Mouse (Mus musculus) ovary, adult 18-20 months (tissue): ENCODE data around the gene Rgl3.

Experiments
- DNase-seq: peaks from one replicate; pipeline ENCODE4 v3.0.0; 2022; ENCODE audit warnings: low spot score, mixed read lengths

Rgl3 gene

GRCm38 (mm10) chr9:21948146-21948545, 41.1 kb downstream of the Rgl3 start:
- no peak for DNase-seq

- no peak for DNase-seq
Measured at GRCm38 (mm10) chr9:21947540-21948130, 41.6 kb downstream of the Rgl3 start.

- DNase-seq: no peak
Measured at GRCm38 (mm10) chr9:21944267-21944666, 45.0 kb downstream of the Rgl3 start.

GRCm38 (mm10) chr9:21943638-21944037, 45.6 kb downstream of the Rgl3 start:
- no peak for DNase-seq

GRCm38 (mm10) chr9:21943046-21943445, 46.2 kb downstream of the Rgl3 start:
- no peak for DNase-seq

GRCm38 (mm10) chr9:21938234-21938855, 50.9 kb downstream of the Rgl3 start:
- DNase-seq: no peak

- no peak for DNase-seq
Measured at GRCm38 (mm10) chr9:21937711-21938175, 51.5 kb downstream of the Rgl3 start.

- DNase-seq: peak; percentile 97
Measured at GRCm38 (mm10) chr9:21936692-21937570, 52.3 kb downstream of the Rgl3 start, which contains the start of gene Plppr2. Plppr2 (plus strand) TSS chr9:21937033.

- no peak for DNase-seq
Measured at GRCm38 (mm10) chr9:21935466-21936131, 53.6 kb downstream of the Rgl3 start.

GRCm38 (mm10) chr9:21934021-21934420, 55.2 kb downstream of the Rgl3 start:
- DNase-seq: no peak

- no peak for DNase-seq
Measured at GRCm38 (mm10) chr9:21932445-21933137, 56.7 kb downstream of the Rgl3 start.

GRCm38 (mm10) chr9:21932006-21932405, 57.2 kb downstream of the Rgl3 start:
- DNase-seq: no peak

GRCm38 (mm10) chr9:21929208-21929607, 60.0 kb downstream of the Rgl3 start:
- no peak for DNase-seq

- DNase-seq: peak; percentile 97
Measured at GRCm38 (mm10) chr9:21927208-21927753, 62.0 kb downstream of the Rgl3 start, which contains the start of the genes Ccdc159 and Tmem205. Ccdc159 (plus strand) TSS chr9:21927471. Tmem205 (minus strand) TSS chr9:21927556.

GRCm38 (mm10) chr9:21926784-21927183, 62.5 kb downstream of the Rgl3 start:
- no peak for DNase-seq

GRCm38 (mm10) chr9:21926155-21926554, 63.1 kb downstream of the Rgl3 start:
- DNase-seq: peak; percentile 25

- no peak for DNase-seq
Measured at GRCm38 (mm10) chr9:21925506-21925905, 63.7 kb downstream of the Rgl3 start.

- no peak for DNase-seq
Measured at GRCm38 (mm10) chr9:21925034-21925433, 64.2 kb downstream of the Rgl3 start.

- peak; percentile 94 for DNase-seq
Measured at GRCm38 (mm10) chr9:21924099-21924493, 65.2 kb downstream of the Rgl3 start.

- DNase-seq: no peak
Measured at GRCm38 (mm10) chr9:21923490-21924098, 65.7 kb downstream of the Rgl3 start.

- no peak for DNase-seq
Measured at GRCm38 (mm10) chr9:21923036-21923435, 66.2 kb downstream of the Rgl3 start.
